Mouse (Mus musculus): ENCODE results near the gene Aldh1a2. TPM values are rescaled to one million over a fixed set of nuclear protein-coding genes. Genes with fewer than 3 reads are reported as not detected.
A peak's percentile ranks its signal among the peaks of the same experiment; 100 is the strongest.

Aldh1a2 gene
- polyA plus RNA-seq, 1 experiment from 2014 or later: 27.3 TPM

DNA sequence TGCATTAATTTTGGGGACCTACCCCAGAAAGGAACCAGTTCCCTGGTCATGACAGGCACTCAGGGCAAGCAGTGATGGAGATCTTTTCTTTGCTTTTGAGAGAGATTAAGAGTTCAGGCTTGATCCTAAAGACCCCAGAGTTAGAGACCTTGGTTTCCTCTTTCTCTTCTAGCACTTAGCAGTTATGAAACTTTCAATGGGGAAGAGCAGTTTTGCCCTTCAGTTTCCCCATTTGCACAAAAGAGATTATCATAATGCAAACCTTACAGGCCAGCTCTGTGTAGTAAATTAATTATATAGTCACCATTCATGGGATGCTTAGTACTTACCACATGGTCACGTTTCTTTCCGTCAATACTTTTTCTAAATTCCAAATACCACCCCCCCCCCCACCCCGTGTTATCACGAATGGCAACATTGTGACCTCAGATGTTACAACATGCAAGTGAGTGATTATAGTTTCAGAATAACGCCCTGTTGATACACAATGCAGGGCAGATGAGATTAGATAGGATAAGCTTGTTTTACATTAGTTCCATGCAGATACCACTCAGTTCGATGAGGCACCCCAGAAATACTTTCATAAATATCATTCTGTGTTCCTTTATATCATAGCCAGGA is 36.2 kb upstream of the Aldh1a2 start:
- WGBS: 88% methylated on average over 6 of the region's 6 CpGs
- Histone ChIP-seq H3K27me3 (replicated peaks; ENCODE audit: control insufficient read depth, insufficient read depth, low read length) (no peaks in the 10 kb centered on the region), H3K4me3 (ENCODE audit: low read length) (no peak overlapping the region), H3K36me3 (ENCODE audit: control insufficient read depth, insufficient read depth, low read length) (no peaks in the 10 kb centered on the region), H3K4me2 (ENCODE audit: low read length) (no peak overlapping the region), H3K9ac (ENCODE audit: low read depth, low read length) (no peak overlapping the region), H3K27ac (ENCODE audit: low read depth, low read length) (no peak overlapping the region), H3K9me3 (ENCODE audit: control insufficient read depth, low read length) (no peaks in the 10 kb centered on the region), H3K4me1 (ENCODE audit: control insufficient read depth, insufficient read depth, low read depth, low read length) (no peaks in the 10 kb centered on the region)
- ATAC-seq: no peak

DNA sequence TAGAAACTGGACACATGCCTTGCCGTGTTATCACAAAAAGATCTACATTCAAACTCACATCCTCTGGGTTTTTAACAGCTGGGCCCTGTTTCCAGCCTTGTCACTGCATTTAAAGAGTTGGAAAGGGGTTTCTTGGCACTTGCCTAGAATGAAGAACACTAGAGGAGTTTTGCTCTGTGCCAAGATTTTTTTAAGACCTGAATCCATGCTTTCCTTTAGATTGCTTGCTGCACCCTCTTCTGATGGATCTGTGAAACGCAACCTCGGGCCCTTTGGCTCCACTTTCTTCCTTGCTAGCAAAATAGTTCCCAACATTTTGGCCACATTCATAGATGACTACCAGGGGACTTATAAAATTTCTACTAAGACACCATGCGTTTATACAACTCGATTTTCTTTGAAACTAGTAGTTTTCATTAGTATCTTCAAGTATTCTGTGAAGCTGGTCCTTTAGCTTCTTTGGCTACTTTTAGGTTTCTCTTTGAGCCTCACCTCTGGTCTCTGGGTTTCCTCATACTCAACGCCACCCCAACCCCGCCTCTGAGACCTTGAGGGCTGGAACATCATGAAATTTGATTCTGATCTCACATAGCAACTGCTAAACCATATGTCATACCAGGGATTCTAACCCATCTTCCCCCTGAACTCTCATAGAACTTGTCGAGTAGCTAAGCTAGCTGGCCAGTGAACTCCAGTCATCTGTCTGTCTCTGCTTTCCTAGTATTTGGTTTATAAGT is 35.5 kb upstream of the Aldh1a2 start:
- H3K9ac ChIP-seq (ENCODE audit: low read depth, low read length): no peak overlapping the region
- no peaks in the 10 kb centered on the region for H3K36me3 ChIP-seq (ENCODE audit: control insufficient read depth, insufficient read depth, low read length)
- no peaks in the 10 kb centered on the region for H3K27me3 ChIP-seq (replicated peaks; ENCODE audit: control insufficient read depth, insufficient read depth, low read length)
- 79% methylated on average over 8 of the region's 8 CpGs for WGBS
- H3K4me2 ChIP-seq (ENCODE audit: low read length): no peak overlapping the region
- no peak for ATAC-seq
- H3K4me1 ChIP-seq (ENCODE audit: control insufficient read depth, insufficient read depth, low read depth, low read length): no peaks in the 10 kb centered on the region
- H3K4me3 ChIP-seq (ENCODE audit: low read length): no peak overlapping the region
- no peak overlapping the region for H3K27ac ChIP-seq (ENCODE audit: low read depth, low read length)
- no peaks in the 10 kb centered on the region for H3K9me3 ChIP-seq (ENCODE audit: control insufficient read depth, low read length)

- ATAC-seq: no peak
- Histone ChIP-seq H3K4me1 (ENCODE audit: control insufficient read depth, insufficient read depth, low read depth, low read length) (no peaks in the 10 kb centered on the region), H3K27ac (ENCODE audit: low read depth, low read length) (no peak overlapping the region), H3K36me3 (ENCODE audit: control insufficient read depth, insufficient read depth, low read length) (no peaks in the 10 kb centered on the region), H3K4me2 (ENCODE audit: low read length) (no peak overlapping the region), H3K27me3 (replicated peaks; ENCODE audit: control insufficient read depth, insufficient read depth, low read length) (no peaks in the 10 kb centered on the region), H3K9me3 (ENCODE audit: control insufficient read depth, low read length) (no peaks in the 10 kb centered on the region), H3K9ac (ENCODE audit: low read depth, low read length) (no peak overlapping the region), H3K4me3 (ENCODE audit: low read length) (no peak overlapping the region)
Observed at GRCm38 (mm10) chr9:71185285-71185684, 30.3 kb upstream of the Aldh1a2 start.

DNA sequence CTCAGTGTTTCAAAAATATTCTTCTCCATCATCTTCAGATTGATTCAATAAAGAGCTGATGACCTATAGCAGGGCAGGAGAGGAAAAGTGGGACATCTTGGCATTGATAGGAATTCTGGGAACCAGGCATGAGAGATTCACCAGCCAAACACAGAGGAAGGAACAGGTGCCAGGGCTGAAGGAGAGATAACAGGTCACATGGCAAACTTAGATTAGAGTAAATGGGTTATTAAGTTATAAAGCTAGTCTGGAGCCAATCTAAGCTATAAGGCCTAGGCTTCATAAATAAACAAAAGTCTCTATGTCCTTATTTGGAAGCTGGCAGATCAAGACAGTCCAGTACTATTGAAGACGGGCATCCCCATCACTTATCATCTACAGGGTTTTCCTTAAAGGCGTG is 29.8 kb upstream of the Aldh1a2 start:
- H3K27me3 ChIP-seq (replicated peaks; ENCODE audit: control insufficient read depth, insufficient read depth, low read length): no peaks in the 10 kb centered on the region
- H3K36me3 ChIP-seq (ENCODE audit: control insufficient read depth, insufficient read depth, low read length): no peaks in the 10 kb centered on the region
- no peak overlapping the region for H3K4me3 ChIP-seq (ENCODE audit: low read length)
- H3K9me3 ChIP-seq (ENCODE audit: control insufficient read depth, low read length): no peaks in the 10 kb centered on the region
- H3K4me1 ChIP-seq (ENCODE audit: control insufficient read depth, insufficient read depth, low read depth, low read length): no peaks in the 10 kb centered on the region
- 92% methylated on average over 2 of the region's 2 CpGs for WGBS
- no peak overlapping the region for H3K4me2 ChIP-seq (ENCODE audit: low read length)
- H3K9ac ChIP-seq (ENCODE audit: low read depth, low read length): no peak overlapping the region
- no peak overlapping the region for H3K27ac ChIP-seq (ENCODE audit: low read depth, low read length)
- no peak for ATAC-seq

- H3K27ac ChIP-seq (ENCODE audit: low read depth, low read length): no peak overlapping the region
- no peaks in the 10 kb centered on the region for H3K4me1 ChIP-seq (ENCODE audit: control insufficient read depth, insufficient read depth, low read depth, low read length)
- no peaks in the 10 kb centered on the region for H3K9me3 ChIP-seq (ENCODE audit: control insufficient read depth, low read length)
- H3K4me2 ChIP-seq (ENCODE audit: low read length): no peak overlapping the region
- no peaks in the 10 kb centered on the region for H3K27me3 ChIP-seq (replicated peaks; ENCODE audit: control insufficient read depth, insufficient read depth, low read length)
- no peak overlapping the region for H3K4me3 ChIP-seq (ENCODE audit: low read length)
- H3K9ac ChIP-seq (ENCODE audit: low read depth, low read length): no peak overlapping the region
- no peak for ATAC-seq
- H3K36me3 ChIP-seq (ENCODE audit: control insufficient read depth, insufficient read depth, low read length): no peaks in the 10 kb centered on the region
- 89% methylated on average over 7 of the region's 7 CpGs for WGBS
Observed at GRCm38 (mm10) chr9:71187396-71187795, 28.2 kb upstream of the Aldh1a2 start.

DNA sequence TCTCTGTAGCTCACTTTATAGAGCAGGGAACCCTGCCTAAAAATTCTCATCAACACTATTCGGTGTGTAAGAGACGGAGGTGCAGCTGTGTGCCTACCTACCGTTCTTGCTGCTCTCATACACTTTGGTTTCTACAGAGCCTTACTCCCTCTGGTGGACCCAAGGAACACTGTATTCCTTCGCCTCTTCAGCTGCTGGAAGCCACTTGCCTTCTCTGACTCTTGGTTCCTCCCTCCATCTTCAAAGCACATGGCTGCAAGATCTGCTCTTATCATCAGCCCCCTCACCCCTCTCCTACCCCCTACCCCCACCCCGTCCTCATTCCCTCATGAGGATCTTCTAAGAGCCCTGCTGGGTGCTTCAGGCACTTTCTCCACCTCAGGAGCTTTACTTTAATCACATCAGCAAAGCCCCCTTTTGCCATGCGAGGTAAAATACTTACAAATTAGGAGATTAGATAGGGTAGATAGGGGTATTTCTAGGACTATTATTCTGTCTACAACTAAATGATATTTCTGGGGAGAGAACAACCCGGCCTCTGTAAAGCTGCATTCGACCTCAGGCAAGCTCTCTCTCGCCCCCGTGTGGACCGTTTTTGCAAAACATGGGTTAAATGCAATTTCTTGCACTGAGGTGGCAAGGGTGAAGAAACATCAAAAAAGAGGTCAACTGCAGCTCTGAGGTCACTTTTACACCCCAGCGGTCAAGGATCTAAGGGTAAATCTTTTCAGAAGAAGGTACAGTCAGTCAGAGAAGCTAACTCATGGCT is 26.8 kb upstream of the Aldh1a2 start:
- H3K4me1 ChIP-seq (ENCODE audit: control insufficient read depth, insufficient read depth, low read depth, low read length): no peaks in the 10 kb centered on the region
- H3K4me3 ChIP-seq (ENCODE audit: low read length): peak overlapping the region; percentile 16
- H3K9me3 ChIP-seq (ENCODE audit: control insufficient read depth, low read length): no peaks in the 10 kb centered on the region
- no peaks in the 10 kb centered on the region for H3K27me3 ChIP-seq (replicated peaks; ENCODE audit: control insufficient read depth, insufficient read depth, low read length)
- peak overlapping the region; percentile 57 for H3K9ac ChIP-seq (ENCODE audit: low read depth, low read length)
- H3K36me3 ChIP-seq (ENCODE audit: control insufficient read depth, insufficient read depth, low read length): no peaks in the 10 kb centered on the region
- WGBS: 12% methylated on average over 12 of the region's 12 CpGs
- peak overlapping the region; percentile 60 for H3K4me2 ChIP-seq (ENCODE audit: low read length)
- ATAC-seq: peak; percentile 80
- H3K27ac ChIP-seq (ENCODE audit: low read depth, low read length): no peak overlapping the region

DNA sequence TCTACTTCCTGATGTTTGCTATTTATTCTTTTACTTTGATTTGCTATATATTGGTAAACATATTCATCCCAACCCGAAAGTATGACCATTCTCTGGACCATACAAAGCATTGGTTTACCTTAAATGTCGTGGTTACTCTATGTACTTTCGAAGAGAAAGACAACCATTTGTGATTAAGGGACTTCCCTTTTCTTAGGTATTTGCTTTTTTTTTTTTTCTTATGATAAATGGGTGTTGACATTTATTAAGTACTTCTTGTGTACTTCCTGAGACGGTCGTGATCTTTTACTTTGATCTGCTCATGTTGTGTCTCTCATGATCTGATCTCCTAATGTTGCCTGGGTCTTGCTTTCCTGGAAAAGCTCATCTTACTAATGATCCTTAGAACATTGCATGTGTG is 16.8 kb upstream of the Aldh1a2 start:
- no peak overlapping the region for H3K4me3 ChIP-seq (ENCODE audit: low read length)
- no peak overlapping the region for H3K27ac ChIP-seq (ENCODE audit: low read depth, low read length)
- H3K4me2 ChIP-seq (ENCODE audit: low read length): no peak overlapping the region
- no peaks in the 10 kb centered on the region for H3K4me1 ChIP-seq (ENCODE audit: control insufficient read depth, insufficient read depth, low read depth, low read length)
- no peaks in the 10 kb centered on the region for H3K36me3 ChIP-seq (ENCODE audit: control insufficient read depth, insufficient read depth, low read length)
- no peak overlapping the region for H3K9ac ChIP-seq (ENCODE audit: low read depth, low read length)
- no peaks in the 10 kb centered on the region for H3K9me3 ChIP-seq (ENCODE audit: control insufficient read depth, low read length)
- WGBS: 97% methylated on average over 5 of the region's 5 CpGs
- no peak for ATAC-seq
- no peaks in the 10 kb centered on the region for H3K27me3 ChIP-seq (replicated peaks; ENCODE audit: control insufficient read depth, insufficient read depth, low read length)

- no peak overlapping the region for H3K9ac ChIP-seq (ENCODE audit: low read depth, low read length)
- no peaks in the 10 kb centered on the region for H3K9me3 ChIP-seq (ENCODE audit: control insufficient read depth, low read length)
- H3K27me3 ChIP-seq (replicated peaks; ENCODE audit: control insufficient read depth, insufficient read depth, low read length): no peaks in the 10 kb centered on the region
- H3K4me1 ChIP-seq (ENCODE audit: control insufficient read depth, insufficient read depth, low read depth, low read length): no peaks in the 10 kb centered on the region
- ATAC-seq: no peak
- no peak overlapping the region for H3K27ac ChIP-seq (ENCODE audit: low read depth, low read length)
- WGBS: 79% methylated on average over 4 of the region's 4 CpGs
- no peak overlapping the region for H3K4me3 ChIP-seq (ENCODE audit: low read length)
- H3K4me2 ChIP-seq (ENCODE audit: low read length): no peak overlapping the region
- H3K36me3 ChIP-seq (ENCODE audit: control insufficient read depth, insufficient read depth, low read length): no peaks in the 10 kb centered on the region
Observed at GRCm38 (mm10) chr9:71202265-71202664, 13.3 kb upstream of the Aldh1a2 start.

- ATAC-seq: no peak
- H3K9me3 ChIP-seq (ENCODE audit: control insufficient read depth, low read length): no peaks in the 10 kb centered on the region
- WGBS: 63% methylated on average over 3 of the region's 3 CpGs
- no peaks in the 10 kb centered on the region for H3K36me3 ChIP-seq (ENCODE audit: control insufficient read depth, insufficient read depth, low read length)
- H3K9ac ChIP-seq (ENCODE audit: low read depth, low read length): no peak overlapping the region
- H3K4me2 ChIP-seq (ENCODE audit: low read length): no peak overlapping the region
- H3K27ac ChIP-seq (ENCODE audit: low read depth, low read length): no peak overlapping the region
- no peaks in the 10 kb centered on the region for H3K4me1 ChIP-seq (ENCODE audit: control insufficient read depth, insufficient read depth, low read depth, low read length)
- peaks cover 16% of the 10 kb centered on the region for H3K27me3 ChIP-seq (replicated peaks; ENCODE audit: control insufficient read depth, insufficient read depth, low read length)
- H3K4me3 ChIP-seq (ENCODE audit: low read length): no peak overlapping the region
Observed at GRCm38 (mm10) chr9:71209299-71209698, 6.3 kb upstream of the Aldh1a2 start.

All from hindbrain, embryonic 16.5 days (tissue).